Comparison of ENCODE assay signal across 7 mouse cellular contexts in genomic region chr4:40681908-40682307, GRCm38 (mm10). TPM values are rescaled to one million over a fixed set of nuclear protein-coding genes. Genes with fewer than 3 reads are reported as not detected.
DNase-seq lines count a peak whose midpoint lies in the region; ATAC-seq and TF ChIP-seq lines count a peak whose summit lies in the region.

No protein-coding gene starts in this region.

- WGBS in kidney, adult 2 months: 7% methylated on average over 3 of the region's 3 CpGs
- WGBS in limb, embryonic 11.5 days: 25% methylated on average over 3 of the region's 3 CpGs

- H3K4me1 ChIP-seq in kidney, adult 2 months (ENCODE audit: control insufficient read depth, insufficient read depth, low read length): no peaks in the 10 kb centered on the region
- H3K4me1 ChIP-seq in limb, embryonic 11.5 days (ENCODE audit: control insufficient read depth, insufficient read depth, low read length): no peaks in the 10 kb centered on the region

- DNase-seq in testis, postnatal 10 days (ENCODE audit: low spot score): peak; percentile 78
- DNase-seq in testis, postnatal 14 days (ENCODE audit: low spot score): no peak
- DNase-seq in adrenal gland, postnatal 25 days: peak; percentile 51
- DNase-seq in embryo, embryonic 9.5 days (ENCODE audit: extremely low spot score): peak; percentile 48
- DNase-seq in kidney, adult 2 months: peak; percentile 66
- peak; percentile 73 for DNase-seq in limb, embryonic 11.5 days (ENCODE audit: low spot score)
- peak; percentile 77 for DNase-seq in right cerebral cortex, adult 18-20 months

- no peak for ATAC-seq in limb, embryonic 11.5 days (ENCODE audit: insufficient number of reproducible peaks, low FRiP score, low TSS enrichment, low read depth)

- H3K36me3 ChIP-seq in kidney, adult 2 months (ENCODE audit: control insufficient read depth, insufficient read depth, low read length): no peaks in the 10 kb centered on the region
- peaks cover 3% of the 10 kb centered on the region; the same call in 1 of the 2 replicates for H3K36me3 ChIP-seq in limb, embryonic 11.5 days (ENCODE audit: control insufficient read depth, insufficient read depth, low read length)

- H3K9me3 ChIP-seq in limb, embryonic 11.5 days (ENCODE audit: control insufficient read depth, low read length): no peaks in the 10 kb centered on the region

- H3K4me2 ChIP-seq in limb, embryonic 11.5 days (ENCODE audit: low read depth, severe bottlenecking): no peak overlapping the region

- no peak overlapping the region for H3K27ac ChIP-seq in kidney, adult 2 months (ENCODE audit: insufficient read depth, low read depth, low read length)
- no peak overlapping the region for H3K27ac ChIP-seq in limb, embryonic 11.5 days (replicated peaks; ENCODE audit: low read depth, low read length)

- H3K27me3 ChIP-seq in kidney, adult 2 months (replicated peaks; ENCODE audit: control insufficient read depth, insufficient read depth, low read length): no peaks in the 10 kb centered on the region
- H3K27me3 ChIP-seq in limb, embryonic 11.5 days (ENCODE audit: control insufficient read depth, insufficient read depth, low read length): no peaks in the 10 kb centered on the region

- no peak overlapping the region for H3K9ac ChIP-seq in limb, embryonic 11.5 days (ENCODE audit: low read length)

- no peak for TF ChIP-seq CTCF in kidney, adult 2 months (conservative IDR thresholded peaks at IDR 0.05; ENCODE audit: insufficient read depth, insufficient read length, low read depth, low read length)

- no peak overlapping the region for H3K4me3 ChIP-seq in kidney, adult 2 months (ENCODE audit: insufficient read depth, low read depth, low read length)
- H3K4me3 ChIP-seq in limb, embryonic 11.5 days (ENCODE audit: low read depth, low read length): no peak overlapping the region

- TF ChIP-seq POLR2A in kidney, adult 2 months (IDR thresholded peaks at IDR 0.05; ENCODE audit: low read depth, low read length): no peak

RNA-seq across cellular contexts. Expression of gene Aptx, which starts 21.1 kb away (rescaled TPM):
- 16.3 and 24.9 TPM in 2 replicates for total RNA-seq in adrenal gland, postnatal 25 days (2021)
- 7.2 and 8.9 TPM in 2 replicates for polyA plus RNA-seq in kidney, adult 2 months (2012; rRNA removed)
- polyA plus RNA-seq in limb, embryonic 11.5 days (2014; fragmentation: Nextera tagmentation; extraction: Ambion mirVana): 34.4 and 35.4 TPM in 2 replicates

RNA-seq across cellular contexts. Expression of gene Dnaja1, which starts 40.0 kb away (rescaled TPM):
- 235 and 424 TPM in 2 replicates for total RNA-seq in adrenal gland, postnatal 25 days (2021)
- polyA plus RNA-seq in kidney, adult 2 months (2012; rRNA removed): 11.8 and 23.1 TPM in 2 replicates
- 583 and 614 TPM in 2 replicates for polyA plus RNA-seq in limb, embryonic 11.5 days (2014; fragmentation: Nextera tagmentation; extraction: Ambion mirVana)

Comparison
In these comparisons a context has a peak if more than half of its experiments do, and no peak if none do; other contexts are left out.
1. RNA of gene Dnaja1, which starts 40.0 kb away (polyA plus RNA-seq): 583 to 614 TPM in limb, embryonic 11.5 days; 11.8 to 23.1 TPM in kidney, adult 2 months; every median in the first group is over 10 times any median in the second.